Mouse (Mus musculus): ENCODE data around the gene Csf3.

DNA sequence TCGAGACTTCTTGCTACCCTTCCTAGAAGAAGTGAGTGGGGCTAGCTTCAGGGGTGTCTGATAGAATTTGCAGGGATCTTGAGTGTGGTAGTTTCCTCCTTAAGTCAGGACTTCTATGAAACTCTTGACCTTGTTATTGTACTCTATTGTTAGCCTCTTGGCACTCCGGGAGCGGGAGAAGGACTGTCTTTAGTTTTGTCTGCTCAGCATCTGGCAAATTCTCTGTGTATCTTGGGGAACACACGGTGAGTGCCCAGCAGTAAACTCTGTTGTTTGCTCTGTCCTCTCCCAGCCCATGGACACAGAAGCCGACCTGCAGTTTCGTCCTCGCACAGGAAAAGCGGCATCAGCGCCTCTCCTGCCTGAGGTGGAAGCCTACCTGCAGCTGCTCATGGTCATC lies 15.4 kb upstream of the Csf3 start:
- TF ChIP-seq CTCF (IDR thresholded peaks at IDR 0.05; ENCODE audit: borderline replicate concordance, insufficient read depth, low read length) (no peak), POLR2A (IDR thresholded peaks at IDR 0.05; ENCODE audit: low read depth, low read length) (no peak)

All from embryonic fibroblast, embryonic 13.5 days (primary cell).